Mouse (Mus musculus) megakaryocyte, adult 5-6 weeks (primary cell): ENCODE measurements around the gene Polr1d. TPM values are rescaled to one million over a fixed set of nuclear protein-coding genes. Genes with fewer than 3 reads are reported as not detected.

Source experiments
- ATAC-seq: 2 replicates; pipeline ENCODE4 v1.8.0; 2016; ENCODE audit warnings: mild to moderate bottlenecking, inconsistent platforms; ENCODE audit not compliant: poor library complexity, severe bottlenecking
- total RNA-seq, 2 experiments: library from RNA; stranded (forward) in 1 of 2; stranded (reverse) in 1 of 2; fragments of 153-499, 151-499 nt in 1 of 2; fragments of 221-1000, 200-1000 nt in 1 of 2; gene quantifications; 2 replicates each; pipeline versions ENCODE4 v1.2.3 to v1.2.4; 2015 to 2017

The Polr1d gene
- total RNA-seq, 2 experiments from 2014 or later: 107 to 134 TPM

DNA sequence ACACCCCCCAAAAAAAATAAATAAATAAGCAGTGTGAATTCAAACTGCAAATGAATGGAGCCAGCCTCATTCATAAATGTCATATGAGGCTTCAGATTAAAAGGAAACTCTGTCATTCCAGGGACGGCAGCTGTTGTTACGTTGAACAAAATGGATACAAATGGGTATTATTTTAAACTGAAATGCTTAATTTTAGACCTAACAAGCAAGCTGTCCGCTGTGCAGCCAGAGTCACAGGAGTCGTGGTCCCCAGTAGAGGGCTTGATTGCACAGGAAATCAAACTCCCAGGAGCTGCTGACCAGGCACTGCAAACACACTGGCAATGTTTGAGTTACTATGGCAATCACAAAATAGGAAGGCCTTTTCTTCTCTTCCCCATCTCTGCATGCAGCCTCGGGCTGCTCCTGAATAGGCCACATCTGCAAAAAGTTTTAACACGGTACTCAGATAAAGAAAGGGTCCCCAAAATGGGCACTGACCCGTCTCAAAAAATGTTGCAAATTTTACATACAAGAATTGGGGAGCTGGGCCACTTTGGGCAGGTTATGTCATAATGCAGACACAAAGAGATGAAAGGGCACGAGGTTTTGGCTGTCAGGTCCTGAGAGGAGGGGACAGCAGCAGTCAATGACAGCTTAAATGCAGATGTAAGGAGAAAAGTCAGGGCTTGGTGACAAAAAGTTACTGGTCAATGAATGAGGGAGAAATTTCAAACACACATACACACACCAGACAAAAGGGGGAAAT, 57.7 kb downstream of the Polr1d start:
- ATAC-seq: no peak

DNA sequence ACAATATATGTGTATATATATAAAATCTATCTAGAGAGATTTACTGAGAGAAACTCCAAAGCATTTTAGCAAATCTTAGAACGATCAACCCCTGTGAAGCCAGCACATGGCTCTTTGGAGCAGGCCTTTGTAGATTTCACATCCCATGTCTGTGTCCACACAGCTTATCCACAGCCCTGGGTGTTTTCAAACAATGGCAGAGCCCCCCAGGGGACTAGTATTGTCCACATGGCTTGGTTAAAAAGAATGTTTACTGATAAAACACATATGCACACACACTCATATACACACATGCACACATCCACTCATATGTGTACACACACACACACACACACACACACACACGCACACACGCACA, 58.2 kb downstream of the Polr1d start:
- no peak for ATAC-seq

DNA sequence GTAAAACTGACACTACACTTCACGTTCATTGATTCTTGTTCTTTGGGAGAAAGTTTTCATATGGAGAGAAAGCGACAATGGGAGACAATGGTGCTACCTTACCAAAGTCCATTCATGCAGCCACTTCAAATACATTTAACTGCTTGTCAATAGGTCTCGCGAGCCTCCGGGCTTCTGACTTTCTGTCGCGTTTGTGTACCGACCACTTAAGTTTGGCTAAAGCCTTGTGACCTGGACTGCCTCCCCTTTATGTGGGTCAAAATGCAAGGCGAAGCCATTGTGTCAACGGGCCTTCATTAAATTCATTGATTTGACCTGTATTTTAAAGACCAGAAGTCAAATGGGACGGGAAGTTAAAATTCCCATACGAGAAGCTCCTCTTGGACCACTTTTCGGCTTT, 59.1 kb downstream of the Polr1d start:
- no peak for ATAC-seq

DNA sequence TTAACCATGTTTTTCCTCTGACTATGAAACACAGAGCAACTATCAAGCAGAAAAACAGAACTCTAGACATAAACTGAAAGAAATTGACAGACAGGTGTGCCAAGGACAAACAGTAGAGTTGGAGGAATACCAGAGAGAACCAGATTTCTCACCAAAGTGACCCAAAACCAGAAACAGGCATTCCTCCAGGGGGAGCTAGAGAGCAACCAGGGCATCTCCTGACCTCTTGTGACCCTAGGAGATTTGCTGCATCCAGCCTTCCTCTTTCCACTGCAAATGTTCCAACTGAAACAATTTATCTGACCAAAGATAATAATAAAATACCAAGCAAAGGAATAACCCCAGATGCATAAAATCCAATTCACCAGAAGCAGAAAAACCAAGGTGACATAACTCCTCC, 70.5 kb downstream of the Polr1d start:
- ATAC-seq: no peak

DNA sequence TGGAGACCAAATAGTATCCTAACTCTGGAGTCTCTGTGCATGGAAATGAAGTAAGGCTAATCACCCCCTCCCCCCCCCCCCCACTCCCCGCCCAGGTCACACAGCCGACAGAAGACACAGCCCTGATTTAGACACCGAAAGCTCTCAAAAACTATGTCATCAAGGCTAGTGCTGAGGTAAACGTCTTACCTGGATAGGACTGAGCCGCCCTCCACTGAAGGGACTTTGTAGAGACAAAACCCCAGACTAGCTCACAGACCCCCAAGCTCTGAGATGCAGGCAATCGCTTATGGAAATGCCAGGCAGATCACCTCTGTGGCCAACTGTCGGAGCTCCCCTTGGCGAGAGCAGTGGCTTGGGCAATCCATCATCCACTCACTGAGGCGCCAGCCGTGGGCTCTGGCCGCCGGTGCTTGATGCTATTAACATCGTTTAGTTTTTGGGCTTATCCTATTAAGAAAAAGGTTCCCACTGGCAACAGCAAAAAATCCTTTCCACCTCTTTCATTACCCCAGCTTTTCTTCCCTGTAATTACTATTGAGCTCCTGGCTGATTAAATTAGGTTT, 78.0 kb downstream of the Polr1d start:
- no peak for ATAC-seq

DNA sequence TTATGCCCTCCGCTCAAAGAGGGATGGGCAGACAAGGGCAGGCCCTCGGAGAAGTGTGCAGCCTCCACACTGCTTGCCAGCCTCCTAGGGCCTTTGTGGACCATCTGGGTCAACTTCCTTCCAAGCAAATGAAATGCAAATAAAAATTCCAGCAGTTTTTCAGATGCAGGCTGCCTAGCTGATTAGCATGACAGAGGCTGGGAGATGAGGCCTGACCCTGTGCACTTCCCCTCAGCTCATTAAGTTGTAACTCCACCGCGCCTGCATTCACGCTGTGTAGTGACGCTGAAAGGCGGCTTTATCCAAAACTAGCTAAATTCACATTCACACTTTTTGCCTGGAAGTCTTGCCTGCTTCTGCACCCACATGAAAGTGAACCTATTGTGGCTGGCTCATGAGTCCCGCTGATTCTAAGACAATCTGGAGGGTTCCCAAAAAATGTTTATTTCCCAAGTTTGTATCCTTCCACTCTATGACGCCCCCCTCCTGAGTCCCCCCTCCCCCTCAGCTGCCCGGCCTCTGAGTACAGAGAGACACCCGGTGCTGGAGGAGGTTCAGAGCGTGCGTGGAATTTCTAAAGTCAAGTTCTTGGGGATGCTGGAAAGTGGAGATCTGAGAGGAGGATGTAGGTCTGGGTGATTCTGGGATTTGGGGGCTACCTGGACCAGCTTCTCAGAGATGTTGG, 78.7 kb downstream of the Polr1d start:
- ATAC-seq: no peak

DNA sequence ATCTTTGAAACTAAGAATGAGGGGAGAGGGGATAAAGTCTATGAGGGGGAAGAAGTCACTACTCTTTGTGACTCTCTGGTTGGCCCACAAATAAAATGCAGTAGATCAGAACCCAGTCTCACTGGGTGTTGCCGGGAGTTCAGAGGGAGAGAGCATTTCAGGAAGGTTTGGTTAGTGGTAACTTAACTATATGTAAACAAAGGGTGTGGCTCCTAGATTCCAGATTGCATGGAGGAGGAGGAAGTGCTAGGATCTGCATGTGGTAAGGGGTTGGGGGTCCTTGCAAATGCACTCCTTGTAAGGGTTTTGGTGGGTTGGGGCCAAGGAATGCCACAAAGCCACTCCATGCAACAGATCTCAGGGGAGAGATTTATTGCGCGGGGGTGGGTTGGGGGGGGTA, 79.5 kb downstream of the Polr1d start:
- no peak for ATAC-seq

DNA sequence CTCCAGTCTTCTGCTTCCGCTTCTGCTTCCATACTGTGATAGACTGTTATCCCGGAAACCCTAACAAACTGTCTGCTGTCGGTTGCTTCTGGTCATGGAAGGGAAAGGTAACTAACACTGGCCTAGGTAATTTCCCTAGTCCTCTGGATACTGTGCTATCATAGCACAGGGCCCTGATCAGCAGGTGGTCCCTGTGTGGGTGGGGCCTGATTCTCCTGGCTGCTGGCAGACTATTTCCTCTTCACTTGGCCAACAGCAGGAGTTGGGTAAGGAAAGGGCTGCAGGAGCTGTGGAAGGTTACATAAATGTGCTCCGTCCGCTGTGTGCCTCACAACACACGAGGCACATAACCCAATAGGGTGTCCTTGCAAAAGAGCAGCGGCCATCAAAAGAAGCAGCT, 80.6 kb downstream of the Polr1d start:
- ATAC-seq: no peak

DNA sequence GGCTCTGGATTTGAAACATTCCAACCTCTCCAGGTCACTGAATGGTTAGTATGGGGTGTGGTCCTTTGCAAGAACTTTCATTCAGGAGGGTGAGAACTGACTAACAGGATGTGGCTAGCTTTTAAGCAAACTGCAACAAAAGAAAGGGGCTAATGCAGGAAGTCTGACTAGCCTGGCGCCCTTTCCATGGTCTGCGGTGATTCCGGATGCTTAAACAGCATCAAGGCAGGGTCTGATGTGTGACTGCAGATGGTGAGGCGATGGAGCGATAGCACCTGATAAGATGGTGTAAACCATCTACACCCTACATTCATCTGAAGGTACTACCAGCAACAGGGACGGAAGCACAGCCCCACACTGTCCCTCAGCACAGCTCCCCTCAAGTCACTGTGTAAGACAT, 82.5 kb downstream of the Polr1d start:
- peak; percentile 80 for ATAC-seq

DNA sequence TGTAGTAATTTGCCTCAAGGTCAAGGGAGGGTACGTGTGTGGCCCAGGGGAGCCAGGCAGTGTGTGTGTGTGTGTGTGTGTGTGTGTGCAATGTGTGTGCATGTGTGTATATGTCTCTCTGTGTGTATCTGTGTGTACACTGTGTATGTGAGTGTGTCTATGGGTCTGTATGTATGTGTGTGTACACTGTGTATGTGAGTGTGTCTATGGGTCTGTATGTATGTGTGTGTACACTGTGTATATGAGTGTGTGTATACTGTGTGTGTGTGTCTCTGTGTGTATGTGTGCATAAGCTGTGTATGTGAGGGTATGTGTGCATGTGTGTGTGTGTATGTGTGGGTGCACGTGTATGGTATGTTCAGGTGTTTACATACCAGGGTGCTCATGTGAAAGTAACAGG, 82.9 kb downstream of the Polr1d start:
- ATAC-seq: no peak

Other genes starting within 250 kb of the Polr1d start
- gene Rpl21, start 244.2 kb upstream of the Polr1d start, total RNA-seq (2015): 1,886 and 1,948 TPM in 2 replicates
- gene Rpl21, start 244.2 kb upstream of the Polr1d start, total RNA-seq (2017): 1,623 and 1,719 TPM in 2 replicates
- gene Rasl11a, start 232.0 kb upstream of the Polr1d start, total RNA-seq (2015): not detected in 2 replicates
- not detected in 2 replicates for gene Rasl11a, start 232.0 kb upstream of the Polr1d start, total RNA-seq (2017)
- 67.9 and 73.6 TPM in 2 replicates for gene Gtf3a, start 128.4 kb upstream of the Polr1d start, total RNA-seq (2015)
- 93.2 and 95.0 TPM in 2 replicates for gene Gtf3a, start 128.4 kb upstream of the Polr1d start, total RNA-seq (2017)
- 7.1 and 8.9 TPM in 2 replicates for gene Mtif3, start 113.2 kb upstream of the Polr1d start, total RNA-seq (2015)
- gene Mtif3, start 113.2 kb upstream of the Polr1d start, total RNA-seq (2017): 30.7 and 37.1 TPM in 2 replicates
- gene Lnx2, start 464 bp upstream of the Polr1d start, total RNA-seq (2015): 5.0 and 6.8 TPM in 2 replicates
- 9.7 and 10.4 TPM in 2 replicates for gene Lnx2, start 464 bp upstream of the Polr1d start, total RNA-seq (2017)
- not detected in 2 replicates for gene Gsx1, start 111.6 kb downstream of the Polr1d start, total RNA-seq (2015)
- not detected in 2 replicates for gene Gsx1, start 111.6 kb downstream of the Polr1d start, total RNA-seq (2017)
- not detected in 2 replicates for gene Pdx1, start 192.9 kb downstream of the Polr1d start, total RNA-seq (2015)
- gene Pdx1, start 192.9 kb downstream of the Polr1d start, total RNA-seq (2017): not detected in 2 replicates
- gene Cdx2, start 230.2 kb downstream of the Polr1d start, total RNA-seq (2015): not detected in 2 replicates
- gene Cdx2, start 230.2 kb downstream of the Polr1d start, total RNA-seq (2017): not detected in 2 replicates
- not detected in 2 replicates for gene Urad, start 245.4 kb downstream of the Polr1d start, total RNA-seq (2015)
- gene Urad, start 245.4 kb downstream of the Polr1d start, total RNA-seq (2017): not detected in 2 replicates